Mouse (Mus musculus) ES-Bruce4 (cell line): Measurements from ENCODE around the gene Rsc1a1. TPM values are rescaled to one million over a fixed set of nuclear protein-coding genes. Genes with fewer than 3 reads are reported as not detected.

Experiments
- H3K27ac ChIP-seq: 2 replicates; pipeline ENCODE4 v1.5.1; 2012; ENCODE audit warnings: low read length, inconsistent platforms; ENCODE audit not compliant: insufficient read depth
- H3K27me3 ChIP-seq: 2 replicates; pipeline ENCODE4 v1.6.1; 2012; ENCODE audit warnings: mild to moderate bottlenecking, low read length, inconsistent platforms; ENCODE audit not compliant: control insufficient read depth, poor library complexity, insufficient read depth, severe bottlenecking
- H3K36me3 ChIP-seq: 2 replicates; pipeline ENCODE4 v1.6.1; 2012; ENCODE audit warnings: inconsistent platforms, mild to moderate bottlenecking, low read length, moderate library complexity; ENCODE audit not compliant: control insufficient read depth, poor library complexity, insufficient read depth, severe bottlenecking
- H3K4me1 ChIP-seq: one replicate; pipeline ENCODE4 v1.8.1; 2011; ENCODE audit warnings: low read length; ENCODE audit not compliant: control insufficient read depth, insufficient read depth
- H3K4me3 ChIP-seq: 2 replicates; pipeline ENCODE4 v1.5.1; 2011; ENCODE audit warnings: low read depth, mild to moderate bottlenecking, low read length
- H3K9ac ChIP-seq: 2 replicates; pipeline ENCODE4 v1.6.1; 2012; ENCODE audit warnings: low read depth, mild to moderate bottlenecking, inconsistent platforms; ENCODE audit not compliant: poor library complexity, severe bottlenecking
- H3K9me3 ChIP-seq: replicated peaks from 2 replicates; pipeline ENCODE4 v1.6.1; 2012; ENCODE audit warnings: mild to moderate bottlenecking, low read length, inconsistent platforms; ENCODE audit not compliant: control insufficient read depth, poor library complexity, insufficient read depth, severe bottlenecking
- CTCF ChIP-seq: IDR thresholded peaks from one replicate; pipeline ENCODE4 v1.8.1; 2011; ENCODE audit warnings: low read depth, low read length
- EP300 ChIP-seq: IDR thresholded peaks from 2 replicates; pipeline ENCODE4 v1.6.1; 2011; ENCODE audit warnings: low read depth, low read length; ENCODE audit not compliant: insufficient read depth
- POLR2A ChIP-seq: IDR thresholded peaks from one replicate; pipeline ENCODE4 v1.8.1; 2011; ENCODE audit warnings: low read length; ENCODE audit not compliant: insufficient read depth
- polyA plus RNA-seq: library from polyadenylated mRNA; stranded (reverse); fragments of >200 nt; gene quantifications from 2 replicates; pipeline ENCODE4 v1.2.4, GENCODE M21; 2011; ENCODE audit warnings: low read depth; ENCODE audit not compliant: missing spikeins, insufficient read depth, insufficient read length

Gene Rsc1a1
- polyA plus RNA-seq, 1 experiment = 4.1 TPM

GRCm38 (mm10) chr4:141708971-141709370, 23.6 kb upstream of the Rsc1a1 start:
- no peak for TF ChIP-seq POLR2A
- TF ChIP-seq CTCF = no peak
- no peak for TF ChIP-seq EP300
- Histone ChIP-seq H3K9ac (no peak overlapping the region), H3K4me3 (no peak overlapping the region), H3K27ac (no peak overlapping the region), H3K9me3 (no peaks in the 10 kb centered on the region), H3K36me3 (peaks cover 89% of the 10 kb centered on the region), H3K4me1 (no peaks in the 10 kb centered on the region), H3K27me3 (no peaks in the 10 kb centered on the region)

- H3K27ac ChIP-seq = no peak overlapping the region
- H3K36me3 ChIP-seq = peaks cover 87% of the 10 kb centered on the region
- no peaks in the 10 kb centered on the region for H3K27me3 ChIP-seq
- H3K4me3 ChIP-seq = no peak overlapping the region
- H3K4me1 ChIP-seq = no peaks in the 10 kb centered on the region
- H3K9ac ChIP-seq = no peak overlapping the region
- H3K9me3 ChIP-seq = no peaks in the 10 kb centered on the region
- TF ChIP-seq EP300 (no peak), CTCF (no peak), POLR2A (no peak)
These were observed 22.6 kb upstream of the Rsc1a1 start for GRCm38 (mm10) chr4:141708005-141708404.

DNA sequence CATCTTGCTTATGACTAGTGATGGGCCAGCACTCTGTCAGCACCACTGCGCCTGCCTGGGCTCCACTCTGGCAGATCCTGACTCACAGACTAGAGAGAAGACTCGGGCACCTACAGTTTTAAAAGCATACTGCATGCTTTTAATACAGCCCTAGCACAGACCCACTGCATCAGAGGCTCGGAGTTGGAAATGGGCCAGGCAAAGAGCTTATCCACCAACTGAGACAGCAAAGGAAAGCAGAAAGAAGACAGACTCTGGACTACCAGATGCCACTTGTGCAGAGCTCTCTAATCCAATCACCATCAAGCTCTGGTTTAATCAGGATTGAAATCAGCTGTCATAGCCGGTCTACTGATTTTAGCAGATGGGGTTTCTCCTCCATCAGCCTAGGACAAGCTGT, 19.9 kb upstream of the Rsc1a1 start:
- Histone ChIP-seq H3K4me3 (no peak overlapping the region), H3K9ac (no peak overlapping the region), H3K36me3 (peaks cover 72% of the 10 kb centered on the region), H3K27me3 (no peaks in the 10 kb centered on the region), H3K4me1 (no peaks in the 10 kb centered on the region), H3K27ac (no peak overlapping the region), H3K9me3 (no peaks in the 10 kb centered on the region)
- TF ChIP-seq EP300 = no peak
- TF ChIP-seq POLR2A = no peak
- no peak for TF ChIP-seq CTCF

- Histone ChIP-seq H3K36me3 (peaks cover 68% of the 10 kb centered on the region), H3K4me3 (no peak overlapping the region), H3K27ac (no peak overlapping the region), H3K27me3 (no peaks in the 10 kb centered on the region), H3K4me1 (no peaks in the 10 kb centered on the region), H3K9ac (no peak overlapping the region), H3K9me3 (no peaks in the 10 kb centered on the region)
- no peak for TF ChIP-seq EP300
- TF ChIP-seq POLR2A = no peak
- TF ChIP-seq CTCF = no peak
These were observed 19.2 kb upstream of the Rsc1a1 start for GRCm38 (mm10) chr4:141704625-141705024.

DNA sequence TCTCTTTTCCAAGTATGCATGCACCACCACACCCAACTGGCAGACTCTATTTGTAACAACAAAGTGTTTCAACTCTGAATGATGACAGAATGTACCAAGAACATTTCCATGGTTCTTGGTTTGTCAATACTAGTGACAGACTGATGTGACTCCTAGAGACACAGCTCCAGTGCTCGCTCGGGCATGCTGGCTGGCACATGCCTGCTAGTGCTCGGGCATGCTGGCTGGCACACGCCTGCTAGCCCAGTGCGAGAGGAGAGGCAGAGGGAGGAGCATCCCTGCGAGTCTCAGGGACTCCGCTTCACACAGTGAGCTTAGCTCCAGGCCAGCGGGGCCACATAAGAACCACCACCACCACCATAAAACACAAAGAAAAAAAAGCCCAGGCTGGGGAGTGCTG, 9.3 kb upstream of the Rsc1a1 start:
- Histone ChIP-seq H3K27ac (no peak overlapping the region), H3K36me3 (peaks cover 68% of the 10 kb centered on the region), H3K27me3 (no peaks in the 10 kb centered on the region), H3K9me3 (no peaks in the 10 kb centered on the region), H3K4me3 (no peak overlapping the region), H3K9ac (no peak overlapping the region), H3K4me1 (no peaks in the 10 kb centered on the region)
- TF ChIP-seq EP300 = no peak
- TF ChIP-seq POLR2A = no peak
- TF ChIP-seq CTCF = no peak

DNA sequence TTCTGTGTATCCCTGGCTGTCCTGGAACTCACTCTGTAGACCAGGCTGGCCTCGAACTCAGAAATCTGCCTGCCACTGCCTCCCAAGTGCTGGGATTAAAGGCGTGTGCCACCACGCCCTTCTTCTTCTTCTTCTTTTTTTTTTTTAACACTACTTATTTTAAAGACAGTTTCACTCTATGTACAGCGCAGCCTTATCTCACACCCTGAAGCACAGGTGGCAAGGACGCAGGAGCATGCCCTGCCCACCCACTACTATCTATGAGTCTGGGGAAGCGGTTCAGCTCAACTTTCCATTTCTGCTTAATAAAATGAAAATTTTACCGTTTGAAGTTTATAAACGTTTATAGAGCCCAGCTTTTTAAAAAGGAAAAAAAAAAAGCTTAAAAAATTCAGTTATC, 3.1 kb upstream of the Rsc1a1 start:
- H3K9me3 ChIP-seq = no peaks in the 10 kb centered on the region
- peaks cover 52% of the 10 kb centered on the region for H3K36me3 ChIP-seq
- H3K4me1 ChIP-seq = peaks cover 2% of the 10 kb centered on the region
- no peak overlapping the region for H3K9ac ChIP-seq
- no peak for TF ChIP-seq POLR2A
- no peak for TF ChIP-seq EP300
- no peak for TF ChIP-seq CTCF
- no peak overlapping the region for H3K4me3 ChIP-seq
- H3K27me3 ChIP-seq = no peaks in the 10 kb centered on the region
- no peak overlapping the region for H3K27ac ChIP-seq

DNA sequence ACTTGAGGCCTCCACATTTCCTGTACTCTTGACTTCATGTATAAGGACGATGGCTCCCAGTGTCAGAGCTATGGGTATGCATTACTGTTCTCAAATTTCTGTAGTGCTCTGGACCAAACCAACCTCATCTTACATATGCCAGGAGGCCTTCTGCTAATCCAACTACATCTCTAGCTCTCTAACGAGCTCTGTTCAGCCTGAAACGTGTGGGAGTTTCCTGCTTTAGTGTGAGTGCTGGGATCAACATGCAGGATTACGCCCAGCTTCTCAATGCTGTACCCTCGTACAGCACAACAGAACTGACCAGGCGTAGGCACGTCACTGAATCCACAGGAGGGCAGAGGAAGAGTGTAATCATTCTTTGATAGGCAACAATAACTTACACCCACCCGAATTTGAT, 1.1 kb upstream of the Rsc1a1 start:
- no peaks in the 10 kb centered on the region for H3K27me3 ChIP-seq
- H3K27ac ChIP-seq = no peak overlapping the region
- H3K9ac ChIP-seq = no peak overlapping the region
- TF ChIP-seq EP300 = no peak
- no peak overlapping the region for H3K4me3 ChIP-seq
- H3K9me3 ChIP-seq = no peaks in the 10 kb centered on the region
- peaks cover 7% of the 10 kb centered on the region for H3K4me1 ChIP-seq
- peaks cover 37% of the 10 kb centered on the region for H3K36me3 ChIP-seq
